Mouse (Mus musculus): ENCODE data around the gene Zbtb2. TPM values are rescaled to one million over a fixed set of nuclear protein-coding genes. Genes with fewer than 3 reads are reported as not detected.

Gene Zbtb2
- polyA plus RNA-seq, 1 experiment, result not detected

DNA sequence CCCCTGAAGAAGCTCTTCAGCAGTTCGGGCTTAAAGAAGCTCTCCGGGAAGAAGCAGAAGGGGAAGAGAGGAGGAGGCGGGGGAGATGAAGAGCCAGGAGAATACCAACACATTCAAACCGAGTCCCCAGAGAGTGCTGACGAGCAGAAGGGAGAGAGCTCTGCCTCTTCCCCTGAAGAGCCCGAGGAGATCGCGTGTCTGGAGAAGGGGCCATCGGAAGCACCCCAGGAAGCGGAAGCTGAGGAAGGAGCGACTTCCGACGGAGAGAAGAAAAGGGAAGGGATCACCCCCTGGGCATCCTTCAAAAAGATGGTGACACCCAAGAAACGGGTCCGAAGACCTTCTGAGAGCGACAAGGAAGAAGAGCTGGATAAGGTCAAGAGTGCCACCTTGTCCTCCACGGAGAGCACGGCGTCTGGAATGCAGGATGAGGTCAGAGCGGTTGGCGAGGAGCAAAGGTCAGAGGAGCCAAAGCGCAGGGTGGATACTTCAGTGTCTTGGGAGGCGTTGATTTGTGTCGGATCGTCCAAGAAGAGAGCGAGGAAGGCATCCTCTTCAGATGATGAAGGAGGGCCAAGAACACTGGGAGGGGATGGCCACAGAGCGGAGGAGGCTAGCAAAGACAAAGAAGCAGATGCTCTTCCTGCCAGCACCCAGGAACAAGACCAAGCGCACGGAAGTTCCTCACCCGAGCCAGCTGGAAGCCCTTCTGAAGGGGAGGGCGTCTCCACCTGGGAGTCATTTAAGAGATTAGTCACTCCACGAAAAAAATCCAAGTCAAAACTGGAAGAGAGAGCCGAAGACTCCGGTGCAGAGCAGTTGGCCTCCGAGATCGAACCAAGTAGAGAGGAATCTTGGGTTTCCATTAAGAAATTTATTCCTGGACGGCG is 33.3 kb downstream of the Zbtb2 start:
- Histone ChIP-seq H3K27ac (ENCODE audit: insufficient read depth, low read depth, low read length) (no peak overlapping the region), H3K4me3 (ENCODE audit: insufficient read depth, low read depth, low read length) (no peak overlapping the region), H3K4me1 (ENCODE audit: control insufficient read depth, insufficient read depth, low read length) (no peaks in the 10 kb centered on the region; the same call in 1 of the 2 replicates)
- 85% methylated on average over 38 of the region's 38 CpGs for WGBS
- no peak for TF ChIP-seq CTCF (IDR thresholded peaks at IDR 0.05; ENCODE audit: insufficient read depth, low read depth, low read length)
- no peak for TF ChIP-seq POLR2A (IDR thresholded peaks at IDR 0.05; ENCODE audit: insufficient read depth, low read depth, low read length)

DNA sequence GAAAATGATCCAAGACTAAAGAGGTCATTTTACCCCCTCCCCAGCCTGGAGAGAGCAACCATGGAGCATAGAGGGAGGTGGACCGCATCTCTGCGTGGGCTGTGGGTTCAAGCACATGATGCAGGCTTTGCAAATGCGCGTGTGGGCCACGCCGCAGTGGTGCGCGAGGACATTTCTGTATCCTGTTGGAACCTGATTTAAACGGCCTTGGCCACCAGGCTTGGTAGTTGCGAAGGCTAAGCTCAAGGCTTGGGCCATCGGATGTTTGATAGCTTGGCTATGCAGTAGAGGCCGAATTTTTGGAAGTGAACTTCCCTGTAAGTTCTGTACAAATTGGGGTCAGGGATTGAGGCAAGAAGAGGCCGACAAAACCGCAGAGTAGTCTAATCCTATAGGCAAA is 40.3 kb downstream of the Zbtb2 start:
- Histone ChIP-seq H3K4me1 (ENCODE audit: control insufficient read depth, insufficient read depth, low read length) (peaks cover 9% of the 10 kb centered on the region), H3K4me3 (ENCODE audit: insufficient read depth, low read depth, low read length) (no peak overlapping the region), H3K27ac (ENCODE audit: insufficient read depth, low read depth, low read length) (no peak overlapping the region)
- WGBS, result 97% methylated on average over 14 of the region's 14 CpGs
- TF ChIP-seq POLR2A (IDR thresholded peaks at IDR 0.05; ENCODE audit: insufficient read depth, low read depth, low read length) (no peak), CTCF (IDR thresholded peaks at IDR 0.05; ENCODE audit: insufficient read depth, low read depth, low read length) (no peak)

DNA sequence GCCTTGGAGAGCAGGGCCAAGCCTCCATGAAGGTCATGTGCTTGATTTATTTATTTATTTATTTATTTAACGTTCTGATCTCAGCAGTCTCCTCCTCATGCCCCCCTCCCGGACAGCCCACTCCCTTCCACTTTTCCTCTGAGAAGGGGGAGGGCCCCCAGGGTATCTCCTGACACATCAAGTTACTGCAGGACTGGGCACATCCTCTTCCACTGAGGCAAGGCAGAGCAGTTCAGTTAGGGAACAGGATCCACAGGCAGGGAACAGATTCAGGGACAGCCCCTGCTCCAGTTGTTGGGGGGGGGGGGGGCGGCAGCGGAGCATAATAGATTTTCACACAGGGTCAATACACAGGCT is 40.8 kb downstream of the Zbtb2 start:
- 60% methylated on average over 4 of the region's 4 CpGs for WGBS
- no peak for TF ChIP-seq CTCF (IDR thresholded peaks at IDR 0.05; ENCODE audit: insufficient read depth, low read depth, low read length)
- TF ChIP-seq POLR2A (IDR thresholded peaks at IDR 0.05; ENCODE audit: insufficient read depth, low read depth, low read length), result no peak
- H3K4me3 ChIP-seq (ENCODE audit: insufficient read depth, low read depth, low read length), result no peak overlapping the region
- H3K27ac ChIP-seq (ENCODE audit: insufficient read depth, low read depth, low read length), result no peak overlapping the region
- peaks cover 9% of the 10 kb centered on the region for H3K4me1 ChIP-seq (ENCODE audit: control insufficient read depth, insufficient read depth, low read length)

DNA sequence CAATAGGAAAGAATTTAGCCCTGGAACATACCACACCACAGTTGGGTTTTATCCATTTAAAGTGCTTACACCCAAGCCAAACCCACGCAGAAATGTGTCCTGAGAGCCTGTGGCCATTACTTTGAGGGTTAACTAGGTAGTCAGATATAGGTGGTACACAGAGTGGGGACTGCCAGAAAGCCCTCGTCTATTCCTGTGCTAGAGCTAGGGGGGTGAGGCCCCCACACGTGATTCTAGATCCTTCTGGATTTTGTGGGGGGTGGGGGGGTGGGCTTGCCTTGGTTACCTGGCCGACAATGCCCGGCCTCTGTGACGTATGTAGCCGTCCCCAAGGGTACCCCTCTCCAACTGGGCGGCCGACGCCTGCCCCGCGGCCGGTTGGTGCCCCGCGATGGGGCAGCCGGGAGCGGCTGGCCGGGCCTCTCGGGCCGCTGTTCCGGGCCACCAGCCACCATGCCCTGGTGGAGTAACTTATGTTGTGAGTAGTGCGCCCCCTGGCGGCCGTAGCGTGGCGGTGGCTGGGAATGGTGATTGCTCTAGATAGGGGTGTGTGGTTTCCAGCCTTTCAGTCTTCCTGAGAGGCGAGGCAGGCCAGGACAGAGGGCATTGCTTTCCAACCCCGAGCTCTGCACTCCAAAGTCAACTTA is 41.3 kb downstream of the Zbtb2 start:
- 8% methylated on average over 28 of the region's 28 CpGs for WGBS
- TF ChIP-seq CTCF (IDR thresholded peaks at IDR 0.05; ENCODE audit: insufficient read depth, low read depth, low read length), result peak; percentile 81
- no peak for TF ChIP-seq POLR2A (IDR thresholded peaks at IDR 0.05; ENCODE audit: insufficient read depth, low read depth, low read length)

DNA sequence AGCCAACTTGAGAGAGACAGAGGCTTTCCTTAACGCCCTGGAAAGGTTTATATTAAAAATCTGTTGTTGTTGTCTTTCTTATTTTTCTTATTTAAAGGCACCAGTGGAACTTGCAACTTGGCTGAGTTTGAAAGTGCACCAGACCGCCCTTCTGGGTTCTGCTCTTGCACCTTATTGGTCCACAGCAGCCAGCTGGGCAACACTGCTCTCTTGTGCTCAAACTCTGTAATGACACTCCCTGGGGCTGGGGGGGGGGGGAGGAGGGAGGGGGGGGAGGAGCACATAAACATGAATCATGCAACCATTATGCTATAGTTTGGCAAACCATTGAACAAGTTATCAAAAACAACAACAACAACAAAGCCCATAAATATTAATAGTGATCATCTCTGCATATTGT is 46.5 kb downstream of the Zbtb2 start:
- 30% methylated on average over 2 of the region's 2 CpGs for WGBS
- Histone ChIP-seq H3K4me3 (ENCODE audit: insufficient read depth, low read depth, low read length) (no peak overlapping the region), H3K27ac (ENCODE audit: insufficient read depth, low read depth, low read length) (no peak overlapping the region), H3K4me1 (ENCODE audit: control insufficient read depth, insufficient read depth, low read length) (0 out of 2 replicates have a peak, but pooled peaks cover 2% of the 10 kb centered on the region)
- no peak for TF ChIP-seq POLR2A (IDR thresholded peaks at IDR 0.05; ENCODE audit: insufficient read depth, low read depth, low read length)
- no peak for TF ChIP-seq CTCF (IDR thresholded peaks at IDR 0.05; ENCODE audit: insufficient read depth, low read depth, low read length)

More for the DNA sequence above, 41.3 kb downstream of the Zbtb2 start:
- Histone ChIP-seq H3K4me3 (ENCODE audit: insufficient read depth, low read depth, low read length) (peak overlapping the region; percentile 35), H3K27ac (ENCODE audit: insufficient read depth, low read depth, low read length) (no peak overlapping the region), H3K4me1 (ENCODE audit: control insufficient read depth, insufficient read depth, low read length) (peaks cover 9% of the 10 kb centered on the region)

DNA sequence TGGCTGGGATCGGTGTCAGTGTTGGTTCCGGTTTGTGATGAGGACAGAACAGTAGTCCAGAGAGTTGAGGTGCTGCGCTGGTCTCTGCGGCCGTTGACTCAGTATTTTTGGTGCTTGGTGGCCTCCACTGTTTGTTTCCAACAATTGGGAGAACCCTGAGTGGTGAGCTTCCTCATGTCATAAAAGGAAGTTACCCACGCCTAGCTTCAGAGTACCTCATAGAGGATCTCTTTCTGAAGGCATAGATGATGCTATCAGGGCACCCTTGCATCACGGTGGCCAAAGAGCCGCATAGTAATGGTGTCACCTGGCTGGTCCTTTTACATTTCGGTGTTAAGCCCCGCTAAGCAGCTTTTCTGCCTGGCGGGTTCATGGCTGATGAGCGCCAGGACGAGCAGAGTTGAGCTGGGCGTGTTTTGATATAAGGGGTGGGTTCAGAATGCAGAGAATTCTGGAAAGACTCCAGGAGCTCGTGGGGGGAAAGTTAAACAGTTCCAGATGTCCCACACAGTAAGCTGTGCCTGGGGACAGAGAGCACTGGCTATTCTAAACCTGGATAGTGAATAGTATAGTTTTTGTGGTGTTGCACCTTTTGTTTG is 48.9 kb downstream of the Zbtb2 start:
- no peak overlapping the region for H3K4me3 ChIP-seq (ENCODE audit: insufficient read depth, low read depth, low read length)
- TF ChIP-seq CTCF (IDR thresholded peaks at IDR 0.05; ENCODE audit: insufficient read depth, low read depth, low read length) (no peak), POLR2A (IDR thresholded peaks at IDR 0.05; ENCODE audit: insufficient read depth, low read depth, low read length) (no peak)
- WGBS, result 48% methylated on average over 15 of the region's 15 CpGs
- 0 out of 2 replicates have a peak, but pooled peaks cover 4% of the 10 kb centered on the region for H3K4me1 ChIP-seq (ENCODE audit: control insufficient read depth, insufficient read depth, low read length)
- H3K27ac ChIP-seq (ENCODE audit: insufficient read depth, low read depth, low read length), result no peak overlapping the region

DNA sequence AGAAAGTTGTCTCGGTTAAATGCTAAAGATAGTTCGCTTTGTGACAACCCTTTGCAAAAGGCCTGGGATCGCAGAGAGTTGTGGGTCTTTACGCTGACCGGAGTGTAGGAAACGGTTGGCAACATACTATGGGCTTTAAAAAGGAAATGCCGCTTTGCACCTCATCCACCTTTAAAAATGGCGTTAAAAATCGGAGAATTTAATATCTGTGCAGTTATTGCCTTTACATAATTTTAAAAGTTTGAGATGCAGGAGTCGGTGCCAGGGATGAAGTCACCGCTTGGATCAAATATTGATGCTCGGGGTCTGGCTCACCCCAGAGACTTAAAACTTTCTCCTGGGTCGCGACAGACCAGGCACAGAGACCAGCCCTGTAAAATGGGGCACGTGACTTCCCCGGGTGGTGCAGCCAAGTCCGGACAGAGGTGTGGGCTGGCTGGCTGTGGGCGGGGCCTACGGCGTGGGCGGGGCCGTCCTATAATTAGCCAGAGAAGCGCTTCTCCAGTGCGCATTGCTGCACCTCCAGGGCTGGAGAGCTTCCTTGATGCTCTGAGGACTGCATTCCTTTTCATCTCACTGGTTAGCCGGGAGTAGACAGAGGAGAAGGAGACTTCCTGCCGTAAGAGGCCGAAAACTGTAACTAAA is 53.7 kb downstream of the Zbtb2 start:
- 13% methylated on average over 27 of the region's 27 CpGs for WGBS
- Histone ChIP-seq H3K4me1 (ENCODE audit: control insufficient read depth, insufficient read depth, low read length) (0 out of 2 replicates have a peak, but pooled peaks cover 4% of the 10 kb centered on the region), H3K4me3 (ENCODE audit: insufficient read depth, low read depth, low read length) (peak overlapping the region; percentile 13), H3K27ac (ENCODE audit: insufficient read depth, low read depth, low read length) (no peak overlapping the region)
- TF ChIP-seq POLR2A (IDR thresholded peaks at IDR 0.05; ENCODE audit: insufficient read depth, low read depth, low read length) (no peak), CTCF (IDR thresholded peaks at IDR 0.05; ENCODE audit: insufficient read depth, low read depth, low read length) (no peak)

DNA sequence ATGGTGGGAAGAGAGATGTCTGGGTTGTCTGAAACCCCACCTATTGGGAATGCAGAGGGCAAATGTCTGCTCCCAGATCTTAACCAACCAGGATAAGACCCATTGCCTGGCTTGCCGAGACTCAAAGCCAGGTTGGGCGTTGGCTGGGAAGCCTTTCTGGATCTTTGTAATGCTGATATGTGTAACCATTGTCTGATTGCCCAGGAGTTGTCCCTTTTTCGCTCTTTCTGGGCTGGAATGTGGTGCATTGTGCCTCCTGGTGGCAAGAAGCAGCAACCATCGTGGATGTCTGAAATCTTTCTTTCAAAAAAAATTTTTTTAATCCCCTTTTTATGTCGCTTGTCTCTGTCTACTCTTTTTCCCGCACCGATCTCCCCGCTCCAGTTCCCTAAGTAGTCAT is 54.6 kb downstream of the Zbtb2 start:
- H3K27ac ChIP-seq (ENCODE audit: insufficient read depth, low read depth, low read length), result 0 out of 2 replicates have a peak overlapping the region, but pooled peaks have one; percentile 14

More for the DNA sequence above, 54.6 kb downstream of the Zbtb2 start:
- Histone ChIP-seq H3K4me3 (ENCODE audit: insufficient read depth, low read depth, low read length) (no peak overlapping the region), H3K4me1 (ENCODE audit: control insufficient read depth, insufficient read depth, low read length) (0 out of 2 replicates have a peak, but pooled peaks cover 4% of the 10 kb centered on the region)
- no peak for TF ChIP-seq POLR2A (IDR thresholded peaks at IDR 0.05; ENCODE audit: insufficient read depth, low read depth, low read length)
- TF ChIP-seq CTCF (IDR thresholded peaks at IDR 0.05; ENCODE audit: insufficient read depth, low read depth, low read length), result peak; percentile 49; the same call in 1 of the 2 replicates
- WGBS, result 10% methylated on average over 8 of the region's 8 CpGs

Measured in olfactory bulb, adult 2 months (tissue).